Mouse (Mus musculus): ENCODE data around the gene Rxrb.

Rxrb gene

GRCm38 (mm10) chr17:34026221-34026620 lies 5.4 kb upstream of the Rxrb start:
- DNase-seq, result no peak

GRCm38 (mm10) chr17:34026917-34027655 lies 4.5 kb upstream of the Rxrb start:
- DNase-seq, result no peak

DNA sequence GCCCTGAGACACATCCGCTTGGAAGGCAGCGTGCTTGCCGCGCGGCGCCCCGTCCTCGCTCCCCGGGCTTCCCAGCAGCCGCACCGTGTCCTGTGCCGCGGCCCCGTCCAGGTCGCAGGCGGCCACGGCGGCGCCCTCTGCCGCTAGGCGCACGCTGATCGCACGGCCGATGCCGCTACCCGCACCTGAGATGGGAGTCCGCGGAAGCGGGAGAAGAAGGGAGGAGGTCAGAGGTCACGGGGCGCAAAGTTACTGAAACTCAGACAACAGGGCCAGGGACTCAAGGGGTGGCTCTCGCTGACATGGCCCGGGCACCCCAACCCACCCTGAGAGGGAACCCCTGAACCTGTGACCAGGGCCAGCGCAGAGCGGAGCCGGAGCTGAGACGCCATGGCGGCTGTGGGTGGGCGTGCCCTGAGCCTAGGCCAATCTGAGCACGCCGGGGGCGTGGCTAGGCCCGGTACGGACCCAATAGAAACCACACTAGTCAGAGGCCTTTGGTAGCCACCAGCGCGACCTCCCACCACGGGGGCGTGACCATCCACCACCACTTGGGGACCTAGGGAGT lies 3.9 kb upstream of the Rxrb start, which contains the start of gene H2-Ke6:
Gene H2-Ke6, minus strand, starts transcription at position 405 of the 568 bp plus-strand sequence.
- DNase-seq, result peak; percentile 85 to 89

- no peak for DNase-seq
These were observed 3.0 kb upstream of the Rxrb start for GRCm38 (mm10) chr17:34028501-34029149.

GRCm38 (mm10) chr17:34029150-34029889 lies 2.3 kb upstream of the Rxrb start:
- no peak for DNase-seq

- DNase-seq, result no peak
These were observed 1.6 kb upstream of the Rxrb start for GRCm38 (mm10) chr17:34029890-34030595.

DNA sequence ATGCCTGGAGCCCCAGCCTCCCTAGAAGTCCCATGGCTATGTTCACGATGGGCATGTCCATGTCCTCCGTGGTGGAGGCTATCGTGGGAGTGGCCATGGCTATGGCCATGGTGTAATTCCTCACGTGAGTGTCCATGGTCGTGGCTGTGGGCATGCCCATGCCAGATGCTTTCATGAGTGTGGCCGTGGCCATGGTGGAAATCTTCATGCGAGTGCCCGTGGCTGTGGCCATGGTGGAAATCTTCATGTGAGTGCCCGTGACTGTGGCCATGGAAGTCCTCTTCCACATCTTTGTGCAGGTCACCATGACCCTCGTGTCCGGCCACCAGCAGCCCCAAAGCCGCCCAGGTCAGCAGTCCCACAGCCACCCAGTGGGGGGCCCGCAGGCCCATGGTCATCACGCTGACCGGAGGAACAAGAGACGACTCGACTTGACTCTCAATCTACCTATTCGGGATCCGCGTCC lies 718 bp upstream of the Rxrb start:
- DNase-seq, result peak in 1 of 2 experiments; percentile 51

DNA sequence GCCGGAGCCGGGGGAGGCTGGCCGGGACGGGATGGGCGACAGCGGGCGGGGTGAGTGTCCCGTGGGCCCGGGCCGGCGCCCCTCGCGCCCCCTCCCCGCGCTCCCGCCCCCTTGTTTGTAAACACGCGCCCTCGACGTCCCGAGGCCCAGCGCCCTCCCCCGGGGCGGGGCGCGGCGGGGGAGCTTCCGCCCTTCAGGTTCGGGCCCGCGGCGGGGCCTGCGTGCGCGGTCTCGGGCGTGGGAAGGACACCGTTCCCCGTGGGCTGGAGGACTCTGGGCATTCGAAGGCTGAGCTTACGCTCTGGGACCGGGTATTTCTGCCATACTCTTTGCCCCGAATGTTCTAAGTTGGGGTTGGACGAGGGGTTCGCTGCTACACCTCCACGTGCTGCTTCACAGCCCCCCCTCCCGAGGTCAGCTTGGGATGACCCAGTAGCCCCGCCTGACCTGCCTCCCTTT lies 591 bp downstream of the Rxrb start:
- no peak for DNase-seq

- no peak for DNase-seq
These were observed 1.2 kb downstream of the Rxrb start for GRCm38 (mm10) chr17:34032806-34033205.

DNA sequence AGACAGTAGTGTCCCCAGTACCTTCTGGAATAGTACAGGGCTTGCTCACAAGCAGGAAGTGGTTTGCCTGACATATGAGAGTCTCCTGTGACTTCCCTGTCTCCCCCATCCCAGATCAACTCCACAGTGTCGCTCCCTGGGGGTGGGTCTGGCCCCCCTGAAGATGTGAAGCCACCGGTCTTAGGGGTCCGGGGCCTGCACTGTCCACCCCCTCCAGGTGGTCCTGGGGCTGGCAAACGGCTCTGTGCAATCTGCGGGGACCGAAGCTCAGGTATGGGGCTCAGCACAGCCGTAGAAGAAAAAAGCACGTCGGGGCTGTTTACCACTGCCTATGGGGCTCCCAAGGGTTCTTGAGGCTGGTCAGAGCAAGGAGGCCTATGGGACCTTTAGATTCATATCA lies 1.8 kb downstream of the Rxrb start:
- no peak for DNase-seq

GRCm38 (mm10) chr17:34034064-34034463 lies 2.5 kb downstream of the Rxrb start:
- DNase-seq, result peak; percentile 60 to 69

DNA sequence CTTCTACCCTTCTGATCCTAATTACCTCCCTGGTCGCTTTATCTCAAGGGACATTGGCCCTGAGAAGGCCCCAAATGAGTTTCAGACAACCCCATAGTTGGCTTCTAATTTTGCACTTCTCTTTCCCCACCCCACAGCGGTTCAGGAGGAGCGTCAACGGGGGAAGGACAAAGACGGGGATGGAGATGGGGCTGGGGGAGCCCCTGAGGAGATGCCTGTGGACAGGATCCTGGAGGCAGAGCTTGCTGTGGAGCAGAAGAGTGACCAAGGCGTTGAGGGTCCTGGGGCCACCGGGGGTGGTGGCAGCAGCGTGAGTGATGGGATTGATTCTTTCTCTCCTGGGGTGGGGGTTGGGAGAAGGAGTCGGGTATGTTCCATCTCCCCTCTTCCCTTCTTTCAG lies 3.9 kb downstream of the Rxrb start:
- DNase-seq, result no peak

GRCm38 (mm10) chr17:34036647-34037046 lies 5.0 kb downstream of the Rxrb start:
- DNase-seq, result no peak

DNA sequence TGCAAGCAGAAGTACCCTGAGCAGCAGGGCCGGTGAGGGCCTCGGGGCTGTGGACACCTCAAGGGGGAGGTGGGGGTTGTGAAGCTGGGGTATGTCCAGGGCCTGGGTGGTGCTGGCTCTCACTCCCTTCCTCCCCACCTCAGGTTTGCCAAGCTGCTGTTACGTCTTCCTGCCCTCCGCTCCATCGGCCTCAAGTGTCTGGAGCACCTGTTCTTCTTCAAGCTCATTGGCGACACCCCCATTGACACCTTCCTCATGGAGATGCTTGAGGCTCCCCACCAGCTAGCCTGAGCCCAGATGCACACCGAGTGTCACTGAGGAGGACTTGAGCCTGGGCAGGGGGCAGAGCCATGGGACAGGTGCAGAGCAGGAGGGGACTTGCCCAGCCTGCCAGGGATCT lies 5.6 kb downstream of the Rxrb start:
- DNase-seq, result no peak

DNA sequence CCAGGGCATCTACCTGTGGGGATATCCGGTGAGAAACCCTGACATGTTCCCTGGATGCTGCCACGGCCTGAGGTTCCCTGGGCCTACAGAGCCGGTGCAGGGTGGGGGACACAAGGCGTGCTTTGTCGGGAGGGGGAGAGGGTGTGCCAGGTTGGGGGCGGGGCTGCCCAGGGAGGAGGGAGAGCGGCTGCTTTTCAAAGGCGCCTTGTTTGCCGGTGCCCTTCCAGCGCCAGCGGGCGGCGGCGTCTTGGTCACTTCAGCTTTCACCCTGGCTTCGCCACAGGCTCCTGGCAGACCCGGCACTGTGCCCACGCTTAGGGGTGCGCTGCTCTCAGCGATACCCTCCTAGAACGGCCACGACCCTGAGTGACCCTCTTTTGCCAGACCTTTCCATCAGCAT lies 6.8 kb downstream of the Rxrb start:
- DNase-seq, result peak in 1 of 2 experiments; percentile 50

DNA sequence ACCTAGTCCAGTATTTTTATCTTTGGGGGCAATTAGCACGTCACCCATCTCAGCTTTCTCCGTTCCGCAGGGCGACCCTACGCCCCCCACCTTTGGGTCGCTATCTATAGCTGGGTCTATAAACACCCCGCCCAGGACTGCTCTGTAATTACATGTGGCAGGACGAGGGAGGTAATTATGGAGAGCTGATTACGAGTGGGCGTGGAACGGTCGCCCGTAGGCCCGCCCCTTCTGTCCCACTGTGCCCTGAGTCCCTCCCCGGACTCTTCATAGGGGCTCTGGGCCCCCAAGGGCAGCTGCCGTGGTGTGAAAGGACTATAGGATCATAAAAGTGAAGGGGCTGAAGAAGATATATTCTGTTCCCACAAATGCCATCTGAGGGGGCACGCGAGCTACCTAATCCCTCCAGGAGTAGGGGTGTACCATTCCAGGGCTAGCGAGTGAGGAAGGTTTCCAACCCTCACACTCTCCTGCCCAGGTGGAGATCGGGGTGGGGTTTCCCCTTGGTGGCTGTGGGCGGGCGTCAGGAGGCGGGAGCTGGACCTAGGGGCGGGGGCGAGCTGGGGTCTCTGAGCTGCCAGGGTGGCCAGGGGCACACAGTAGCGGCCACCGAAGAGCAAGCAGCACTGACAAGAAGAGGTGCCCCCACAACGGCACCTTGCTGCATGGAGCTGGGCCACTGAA lies 7.4 kb downstream of the Rxrb start, which contains the start of gene Col11a2:
Gene Col11a2, plus strand, starts transcription at position 560 of the 684 bp plus-strand sequence.
- DNase-seq, result no peak

- no peak for DNase-seq
These were observed 8.2 kb downstream of the Rxrb start for GRCm38 (mm10) chr17:34039562-34040450.

DNA sequence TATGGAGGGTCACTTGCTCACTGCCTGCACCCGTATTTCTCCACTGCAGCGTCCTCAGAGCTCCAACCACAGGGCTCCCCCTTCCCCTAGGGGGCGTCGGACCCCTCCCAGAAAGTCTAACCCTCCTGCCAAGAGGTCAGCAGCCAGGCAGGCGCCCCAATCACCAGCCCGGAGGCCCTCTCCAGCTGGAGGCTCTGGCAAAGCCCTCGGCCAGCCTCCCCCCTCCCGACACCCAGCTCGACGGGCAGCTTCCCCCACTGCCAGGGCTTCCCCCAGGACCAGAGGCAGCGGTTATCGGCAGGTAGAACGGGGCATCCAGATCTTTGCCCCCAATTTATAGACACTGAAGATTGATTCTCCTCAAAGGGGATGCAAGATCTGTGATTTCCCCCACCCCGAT lies 14.3 kb downstream of the Rxrb start:
- DNase-seq, result no peak

- no peak for DNase-seq
These were observed 15.9 kb downstream of the Rxrb start for GRCm38 (mm10) chr17:34047404-34048050.

DNA sequence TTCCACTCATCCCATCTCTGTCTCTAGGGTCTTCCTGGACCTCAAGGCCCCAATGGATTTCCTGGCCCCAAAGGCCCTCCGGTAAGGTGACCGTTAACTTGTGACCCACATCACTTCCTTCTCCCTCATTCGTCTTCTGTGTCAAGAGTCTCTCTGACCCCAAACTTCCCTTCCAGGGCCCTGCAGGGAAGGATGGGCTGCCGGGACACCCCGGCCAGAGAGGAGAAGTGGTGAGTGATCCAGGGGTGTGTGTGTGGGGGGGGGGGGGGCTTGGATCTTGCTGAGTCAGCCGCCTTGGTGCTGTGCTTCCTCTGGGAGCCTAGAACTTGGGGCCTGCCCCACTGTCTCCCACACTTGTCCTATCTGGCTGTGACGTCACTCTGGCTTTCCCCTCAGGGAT lies 25.6 kb downstream of the Rxrb start:
- no peak for DNase-seq
